13 mouse cellular contexts compared by ENCODE assay signal in genomic region chr10:41866838-41867154, GRCm38 (mm10). TPM values are rescaled to one million over a fixed set of nuclear protein-coding genes. Genes with fewer than 3 reads are reported as not detected.
A peak's percentile ranks its signal among the peaks of the same experiment; 100 is the strongest.
DNase-seq lines count a peak whose midpoint lies in the region; ATAC-seq and TF ChIP-seq lines count a peak whose summit lies in the region.
"Had no signal": no experiment of that assay in that cellular context is flagged by ENCODE, and none has a peak within 500 bp of the region (broad histone marks: within the 10 kb centered on the region; RNA-seq: fewer than 3 reads in every experiment).

No protein-coding gene starts in this region.

- peak; percentile 1 for DNase-seq in forebrain, embryonic 10.5 days (ENCODE audit: extremely low spot score, low spot score)
- no peak for DNase-seq in heart, postnatal 25 days (ENCODE audit: low spot score)
- no peak for DNase-seq in layer of hippocampus, adult 2 months (ENCODE audit: low spot score in 2 of 2)
- DNase-seq in layer of hippocampus, adult 8-10 months (ENCODE audit: low spot score in 2 of 2) = no peak
- DNase-seq in c-Kit-positive CD71-positive TER-119-positive erythroid progenitor cells, embryonic 14.5 days (ENCODE audit: low spot score) = no peak
- DNase-seq: cerebellum, postnatal 14 days had no signal

- no peak overlapping the region for H3K4me3 ChIP-seq in forebrain, embryonic 10.5 days
- no peak overlapping the region for H3K4me3 ChIP-seq in forebrain, embryonic 13.5 days
- H3K4me3 ChIP-seq in heart, embryonic 16.5 days (ENCODE audit: low read length) = no peak overlapping the region
- H3K4me3 ChIP-seq in layer of hippocampus, adult 2 months = no peak overlapping the region
- H3K4me3 ChIP-seq in macrophage (ENCODE audit: inconsistent target) = no peak overlapping the region
- H3K4me3 ChIP-seq: liver, embryonic 15.5 days; midbrain, embryonic 15.5 days had no signal

- H3K79me2 ChIP-seq in macrophage (ENCODE audit: inconsistent target) = no peaks in the 10 kb centered on the region

- no peaks in the 10 kb centered on the region for H3K9me3 ChIP-seq in forebrain, embryonic 10.5 days
- H3K9me3 ChIP-seq in forebrain, embryonic 13.5 days (replicated peaks) = no peaks in the 10 kb centered on the region
- H3K9me3 ChIP-seq in heart, embryonic 16.5 days (replicated peaks; ENCODE audit: control insufficient read depth, low read length) = no peaks in the 10 kb centered on the region
- H3K9me3 ChIP-seq: liver, embryonic 15.5 days; midbrain, embryonic 15.5 days had no signal

- H3K27me3 ChIP-seq in forebrain, embryonic 10.5 days (ENCODE audit: poor library complexity, severe bottlenecking) = no peaks in the 10 kb centered on the region
- H3K27me3 ChIP-seq in forebrain, embryonic 13.5 days = no peaks in the 10 kb centered on the region
- H3K27me3 ChIP-seq in heart, embryonic 16.5 days (ENCODE audit: control insufficient read depth, insufficient read depth, low read length) = no peaks in the 10 kb centered on the region
- H3K27me3 ChIP-seq: liver, embryonic 15.5 days; midbrain, embryonic 15.5 days; Patski had no signal

- intact Hi-C loops in heart, postnatal 25 days (cut with DNase I) = no loop called here

- TF ChIP-seq CTCF in layer of hippocampus, adult 2 months (conservative IDR thresholded peaks at IDR 0.05) = no peak

- peaks cover 20% of the 10 kb centered on the region for H3K4me1 ChIP-seq in forebrain, embryonic 10.5 days
- H3K4me1 ChIP-seq in forebrain, embryonic 13.5 days = peaks cover 6% of the 10 kb centered on the region; the same call in 1 of the 2 replicates
- H3K4me1 ChIP-seq in heart, embryonic 16.5 days (ENCODE audit: control insufficient read depth, insufficient read depth, low read length) = peaks cover 8% of the 10 kb centered on the region; the same call in 1 of the 2 replicates

- no peak for ATAC-seq in forebrain, embryonic 13.5 days
- no peak for ATAC-seq in heart, embryonic 16.5 days (replicated peaks; ENCODE audit: extremely low read depth, insufficient read depth, low FRiP score)
- ATAC-seq: inflammation-experienced regulatory T-cells, adult 6 months; midbrain, embryonic 15.5 days; Patski had no signal

- no peak overlapping the region for H3K4me2 ChIP-seq in forebrain, embryonic 13.5 days
- H3K4me2 ChIP-seq in heart, embryonic 16.5 days (ENCODE audit: low read depth, low read length) = no peak overlapping the region
- H3K4me2 ChIP-seq: liver, embryonic 15.5 days; midbrain, embryonic 15.5 days had no signal

- H3K36me3 ChIP-seq in forebrain, embryonic 10.5 days (replicated peaks) = no peaks in the 10 kb centered on the region
- H3K36me3 ChIP-seq in forebrain, embryonic 13.5 days (ENCODE audit: poor library complexity, severe bottlenecking) = no peaks in the 10 kb centered on the region
- H3K36me3 ChIP-seq in heart, embryonic 16.5 days (ENCODE audit: control insufficient read depth, insufficient read depth) = no peaks in the 10 kb centered on the region
- no peaks in the 10 kb centered on the region for H3K36me3 ChIP-seq in macrophage (ENCODE audit: inconsistent target)
- H3K36me3 ChIP-seq: liver, embryonic 15.5 days; midbrain, embryonic 15.5 days had no signal

- no peak overlapping the region for H3K9ac ChIP-seq in forebrain, embryonic 13.5 days
- H3K9ac ChIP-seq in heart, embryonic 16.5 days (ENCODE audit: low read length) = no peak overlapping the region
- H3K9ac ChIP-seq: liver, embryonic 15.5 days; midbrain, embryonic 15.5 days had no signal

- H3K27ac ChIP-seq in forebrain, embryonic 10.5 days = no peak overlapping the region
- H3K27ac ChIP-seq in forebrain, embryonic 13.5 days = no peak overlapping the region
- peak overlapping the region; percentile 50 for H3K27ac ChIP-seq in heart, embryonic 16.5 days (ENCODE audit: low read length)
- peak overlapping the region; percentile 71 for H3K27ac ChIP-seq in layer of hippocampus, adult 2 months
- 0 out of 2 replicates have a peak overlapping the region, but pooled peaks have one; percentile 12 for H3K27ac ChIP-seq in macrophage
- H3K27ac ChIP-seq: liver, embryonic 15.5 days; midbrain, embryonic 15.5 days had no signal

RNA-seq across cellular contexts. Expression of gene Sesn1, which starts 57.1 kb away (rescaled TPM):
- 16.0 and 18.4 TPM in 2 replicates for polyA plus RNA-seq in forebrain, embryonic 10.5 days (2016; fragmentation: Nextera tagmentation; extraction: Ambion mirVana)
- polyA plus RNA-seq in forebrain, embryonic 13.5 days (2015; fragmentation: Nextera tagmentation; extraction: Ambion mirVana) = 37.9 and 44.2 TPM in 2 replicates
- 40.7 and 45.2 TPM in 2 replicates for polyA plus RNA-seq in heart, embryonic 16.5 days (2015; fragmentation: Nextera tagmentation; extraction: Ambion mirVana)
- total RNA-seq in heart, postnatal 25 days (2021) = 100 to 1,000 TPM; 135 to 137 TPM
- 10 to 100 TPM; 51.4 to 55.3 TPM for total RNA-seq in layer of hippocampus, adult 2 months (2021)
- total RNA-seq in layer of hippocampus, adult 8-10 months (2022) = 10 to 100 TPM; 44.0 to 53.3 (median 45.2) TPM
- total RNA-seq in macrophage (2018; cell fraction: chromatin; rRNA removed) = 100 to 1,000 TPM in 6 of 26 experiments, 10 to 100 TPM in 20; 10.9 to 200 (median 52.2) TPM
- 100 to 1,000 TPM in 14 of 26 experiments, 10 to 100 TPM in 12; 16.8 to 272 (median 104) TPM for total RNA-seq in macrophage (2018; cell fraction: cytosol; rRNA removed)
- total RNA-seq in macrophage (2018; cell fraction: nucleus; rRNA removed) = 100 to 1,000 TPM in 9 of 26 experiments, 10 to 100 TPM in 17; 16.5 to 264 (median 75.3) TPM
- 120 to 232 TPM (median 153 TPM) in 3 replicates for polyA plus RNA-seq in macrophage (2018)

RNA-seq across cellular contexts. Expression of gene Cep57l1, which starts 57.1 kb away (rescaled TPM):
- polyA plus RNA-seq in forebrain, embryonic 10.5 days (2016; fragmentation: Nextera tagmentation; extraction: Ambion mirVana) = 26.4 and 27.2 TPM in 2 replicates
- 21.2 and 23.2 TPM in 2 replicates for polyA plus RNA-seq in forebrain, embryonic 13.5 days (2015; fragmentation: Nextera tagmentation; extraction: Ambion mirVana)
- polyA plus RNA-seq in heart, embryonic 16.5 days (2015; fragmentation: Nextera tagmentation; extraction: Ambion mirVana) = 18.8 and 22.6 TPM in 2 replicates
- total RNA-seq in heart, postnatal 25 days (2021) = 1 to 10 TPM; 2.3 to 3.4 TPM
- 1 to 10 TPM; 8.5 to 8.6 TPM for total RNA-seq in layer of hippocampus, adult 2 months (2021)
- total RNA-seq in layer of hippocampus, adult 8-10 months (2022) = 10 to 100 TPM in 1 of 4 experiments, 1 to 10 TPM in 3; 6.3 to 11.6 (median 9.2) TPM
- 10 to 100 TPM in 19 of 26 experiments, 1 to 10 TPM in 7; 1.1 to 48.5 (median 24.5) TPM for total RNA-seq in macrophage (2018; cell fraction: chromatin; rRNA removed)
- 1 to 10 TPM; 1.6 to 6.6 (median 4.3) TPM for total RNA-seq in macrophage (2018; cell fraction: cytosol; rRNA removed)
- 10 to 100 TPM in 16 of 26 experiments, 1 to 10 TPM in 9, under 1 TPM in 1; 0.98 to 36.0 (median 13.1) TPM for total RNA-seq in macrophage (2018; cell fraction: nucleus; rRNA removed)
- 3.9 to 8.9 TPM (median 4.9 TPM) in 3 replicates for polyA plus RNA-seq in macrophage (2018)

Comparison
In these comparisons a context has a peak if more than half of its experiments do, and no peak if none do; other contexts are left out.
1. H3K27ac ChIP-seq: peak in heart, embryonic 16.5 days (single experiment), layer of hippocampus, adult 2 months (single experiment) and macrophage (single experiment); none in forebrain, embryonic 10.5 days (single experiment) and forebrain, embryonic 13.5 days (single experiment).